Mouse (Mus musculus): Measurements from ENCODE around the gene Rab4b. TPM values are rescaled to one million over a fixed set of nuclear protein-coding genes. Genes with fewer than 3 reads are reported as not detected.

Gene Rab4b
- polyA plus RNA-seq, 1 experiment from 2014 or later = 76.1 TPM

DNA sequence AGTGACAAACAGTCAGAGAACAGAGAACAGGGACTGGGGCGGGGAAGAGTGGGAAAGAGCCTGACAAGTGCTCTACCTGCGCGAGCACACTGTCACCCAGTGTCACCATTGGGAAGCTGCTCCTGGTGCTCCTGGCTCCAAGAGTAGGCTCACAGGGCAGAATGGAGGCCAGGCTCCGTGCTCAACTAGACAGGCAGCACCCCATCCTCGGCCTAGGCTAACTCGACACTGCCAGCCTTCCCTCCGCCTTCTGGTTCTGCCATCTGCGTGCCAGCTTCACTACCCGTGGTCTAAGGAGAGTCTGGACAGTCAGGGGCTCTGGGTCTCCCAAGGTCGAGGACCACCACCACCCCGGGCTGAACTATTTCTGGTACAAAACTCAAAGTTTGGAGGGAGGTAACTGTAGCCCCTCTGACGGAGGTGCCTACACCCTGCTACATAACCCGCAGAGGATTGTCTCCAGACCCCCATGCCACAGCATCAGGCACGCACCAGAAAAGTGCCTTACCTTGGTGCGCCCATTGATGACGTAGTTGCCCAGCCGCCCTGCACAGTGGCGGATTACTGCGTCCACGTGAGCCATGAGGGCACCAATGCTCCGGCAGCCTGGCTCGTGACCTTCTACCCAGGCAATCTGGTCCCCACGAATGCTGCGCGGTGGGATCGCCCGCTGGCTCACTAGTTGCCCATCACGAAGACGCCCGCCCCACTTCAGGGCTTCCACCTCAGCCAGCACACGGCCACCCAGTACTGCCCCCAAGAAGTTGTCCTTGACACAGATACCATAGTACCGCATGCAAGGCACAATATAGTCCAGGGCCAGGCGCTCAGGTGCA, 14.4 kb downstream of the Rab4b start:
- Histone ChIP-seq H3K9ac (ENCODE audit: low read length) (peak overlapping the region; percentile 92; the same call in 1 of the 2 replicates), H3K4me1 (replicated peaks; ENCODE audit: control insufficient read depth, insufficient read depth, low read length) (peaks cover 53% of the 10 kb centered on the region), H3K36me3 (ENCODE audit: control insufficient read depth, insufficient read depth, low read length) (peaks cover 12% of the 10 kb centered on the region), H3K4me2 (ENCODE audit: low read depth, low read length) (peak overlapping the region; percentile 89), H3K27me3 (ENCODE audit: control insufficient read depth, insufficient read depth, low read depth, low read length) (no peaks in the 10 kb centered on the region), H3K9me3 (ENCODE audit: control insufficient read depth, low read length) (no peaks in the 10 kb centered on the region), H3K4me3 (ENCODE audit: low read length) (peak overlapping the region; percentile 62), H3K27ac (ENCODE audit: low read length) (no peak overlapping the region)
- ATAC-seq (ENCODE audit: low read depth) = no peak
- 80% methylated on average over 33 of the region's 33 CpGs for WGBS

DNA sequence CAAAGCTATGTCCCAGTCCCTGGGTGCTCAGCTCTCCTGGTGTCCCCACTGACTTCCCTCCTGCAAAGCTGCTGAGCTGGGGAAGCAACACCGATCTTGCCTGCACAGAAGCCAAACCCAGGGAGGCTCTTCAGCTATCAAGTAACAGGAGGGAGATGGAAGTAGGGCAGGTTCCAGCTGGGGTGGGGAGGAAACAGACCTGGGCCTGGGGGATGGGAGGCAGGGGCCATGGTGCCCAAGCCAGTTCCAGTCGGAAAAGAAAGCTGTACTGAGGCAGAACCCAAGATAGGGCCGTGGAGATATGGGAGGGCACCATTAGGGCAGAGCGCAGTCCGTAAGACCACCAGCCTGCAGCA, 15.3 kb downstream of the Rab4b start:
- Histone ChIP-seq H3K36me3 (ENCODE audit: control insufficient read depth, insufficient read depth, low read length) (peaks cover 20% of the 10 kb centered on the region), H3K9me3 (ENCODE audit: control insufficient read depth, low read length) (no peaks in the 10 kb centered on the region), H3K27me3 (ENCODE audit: control insufficient read depth, insufficient read depth, low read depth, low read length) (no peaks in the 10 kb centered on the region), H3K9ac (ENCODE audit: low read length) (peak overlapping the region; percentile 32), H3K4me2 (ENCODE audit: low read depth, low read length) (peak overlapping the region; percentile 89), H3K4me1 (replicated peaks; ENCODE audit: control insufficient read depth, insufficient read depth, low read length) (peaks cover 53% of the 10 kb centered on the region), H3K4me3 (ENCODE audit: low read length) (peak overlapping the region; percentile 5), H3K27ac (ENCODE audit: low read length) (peak overlapping the region; percentile 34)
- ATAC-seq (ENCODE audit: low read depth) = no peak
- WGBS = 51% methylated on average over 5 of the region's 5 CpGs

DNA sequence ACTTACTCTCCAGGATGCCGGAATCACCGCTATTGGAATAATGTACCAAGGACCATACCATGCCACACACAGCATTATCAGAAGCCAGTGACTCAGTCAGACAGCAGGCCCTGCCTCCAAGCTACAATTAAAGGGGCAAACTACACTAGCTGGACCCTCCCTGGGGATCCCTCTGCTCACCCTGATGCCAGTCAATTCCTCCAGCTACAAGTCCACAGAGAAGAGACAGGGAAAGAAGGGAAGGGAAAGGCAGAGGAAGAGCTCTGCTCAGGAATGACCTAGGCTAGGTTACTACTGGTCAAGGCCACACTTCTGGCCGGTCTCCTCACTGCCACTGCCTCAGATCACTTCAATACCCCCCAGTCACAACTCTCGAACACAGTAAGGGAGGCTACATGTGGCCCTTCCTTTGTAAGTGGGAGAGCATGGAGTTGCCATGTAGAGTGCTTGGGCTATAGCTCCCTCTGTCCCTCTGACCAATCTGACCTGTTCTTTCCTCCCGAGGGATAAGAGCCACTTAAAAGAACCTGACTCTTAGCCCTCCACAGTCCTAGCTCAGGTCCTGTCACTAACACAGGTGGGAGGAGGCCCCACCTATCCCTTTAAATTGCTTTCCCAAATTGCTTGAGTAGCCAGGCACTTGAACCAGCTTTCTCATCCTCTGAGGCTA, 15.8 kb downstream of the Rab4b start:
- peak overlapping the region; percentile 34 for H3K27ac ChIP-seq (ENCODE audit: low read length)
- H3K9ac ChIP-seq (ENCODE audit: low read length) = peak overlapping the region; percentile 32
- H3K4me2 ChIP-seq (ENCODE audit: low read depth, low read length) = peak overlapping the region; percentile 89
- no peak for ATAC-seq (ENCODE audit: low read depth)
- no peaks in the 10 kb centered on the region for H3K27me3 ChIP-seq (ENCODE audit: control insufficient read depth, insufficient read depth, low read depth, low read length)
- H3K36me3 ChIP-seq (ENCODE audit: control insufficient read depth, insufficient read depth, low read length) = peaks cover 21% of the 10 kb centered on the region
- H3K4me1 ChIP-seq (replicated peaks; ENCODE audit: control insufficient read depth, insufficient read depth, low read length) = peaks cover 52% of the 10 kb centered on the region
- WGBS = 64% methylated on average over 5 of the region's 5 CpGs
- H3K9me3 ChIP-seq (ENCODE audit: control insufficient read depth, low read length) = no peaks in the 10 kb centered on the region
- H3K4me3 ChIP-seq (ENCODE audit: low read length) = peak overlapping the region; percentile 16

DNA sequence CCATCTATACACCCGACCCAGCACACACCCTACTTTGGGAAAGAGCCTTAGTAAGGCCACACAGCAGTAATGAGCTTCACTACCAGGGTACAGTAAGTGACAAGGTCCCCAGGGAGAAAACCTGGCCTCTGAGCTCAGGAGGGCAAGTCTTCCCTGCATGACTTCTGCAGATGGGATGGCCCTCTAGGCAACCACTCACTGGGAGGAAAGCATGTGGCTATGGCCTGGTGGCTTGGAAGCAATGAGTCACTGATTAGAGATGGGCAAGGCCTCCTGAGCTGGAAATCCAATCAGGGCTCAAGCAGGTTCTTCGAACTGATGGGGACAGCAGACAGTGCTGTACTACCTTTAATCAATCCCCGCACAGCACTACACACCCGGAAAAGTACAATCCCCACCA, 17.0 kb downstream of the Rab4b start:
- no peaks in the 10 kb centered on the region for H3K27me3 ChIP-seq (ENCODE audit: control insufficient read depth, insufficient read depth, low read depth, low read length)
- H3K27ac ChIP-seq (ENCODE audit: low read length) = no peak overlapping the region
- peaks cover 44% of the 10 kb centered on the region for H3K4me1 ChIP-seq (replicated peaks; ENCODE audit: control insufficient read depth, insufficient read depth, low read length)
- H3K4me2 ChIP-seq (ENCODE audit: low read depth, low read length) = no peak overlapping the region
- no peak overlapping the region for H3K4me3 ChIP-seq (ENCODE audit: low read length)
- peaks cover 27% of the 10 kb centered on the region for H3K36me3 ChIP-seq (ENCODE audit: control insufficient read depth, insufficient read depth, low read length)
- WGBS = 75% methylated on average over 4 of the region's 4 CpGs
- peak overlapping the region; percentile 14; the same call in 1 of the 2 replicates for H3K9ac ChIP-seq (ENCODE audit: low read length)
- no peaks in the 10 kb centered on the region for H3K9me3 ChIP-seq (ENCODE audit: control insufficient read depth, low read length)
- no peak for ATAC-seq (ENCODE audit: low read depth)

DNA sequence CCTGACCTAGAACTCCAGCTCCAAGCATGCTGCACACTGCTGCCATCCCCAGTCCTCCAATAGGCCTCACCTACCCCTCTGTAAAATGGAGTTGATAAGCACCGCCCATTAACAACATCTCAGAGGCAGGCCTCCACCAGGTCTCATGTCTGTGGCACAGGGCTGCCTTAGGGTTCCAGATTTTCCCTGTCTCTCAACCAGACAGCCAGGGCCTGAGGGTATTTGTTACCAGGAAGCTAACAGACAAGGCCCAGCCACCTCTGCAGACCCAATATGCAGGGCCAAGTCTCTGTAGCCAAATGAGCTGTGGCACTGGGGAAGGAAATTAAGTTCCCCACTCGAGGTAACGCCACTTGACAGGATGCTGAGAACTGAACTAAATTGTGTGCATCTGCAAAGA, 17.8 kb downstream of the Rab4b start:
- peaks cover 44% of the 10 kb centered on the region for H3K4me1 ChIP-seq (replicated peaks; ENCODE audit: control insufficient read depth, insufficient read depth, low read length)

DNA sequence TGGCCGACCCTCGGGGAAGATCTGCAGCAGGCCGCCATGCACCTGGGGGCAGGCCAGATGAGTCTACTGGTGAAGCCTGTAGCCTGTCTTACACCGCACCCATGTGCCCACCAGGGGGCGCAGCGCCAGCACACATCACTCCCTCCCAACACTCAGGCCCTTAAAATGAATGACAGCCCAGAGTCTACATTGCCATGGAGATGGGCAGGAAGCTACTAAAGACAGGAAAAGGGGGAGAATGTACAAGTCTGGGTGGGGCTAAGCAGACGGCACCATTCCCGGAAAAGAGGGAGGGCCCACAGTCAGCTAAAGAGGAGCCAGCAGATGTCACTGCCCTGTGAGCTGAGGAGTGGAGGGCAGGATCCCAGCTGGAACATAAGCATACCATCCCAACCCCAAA, 18.8 kb downstream of the Rab4b start:
- WGBS = 7% methylated on average over 8 of the region's 8 CpGs
- peak; percentile 95 for ATAC-seq (ENCODE audit: low read depth)
- no peaks in the 10 kb centered on the region for H3K9me3 ChIP-seq (ENCODE audit: control insufficient read depth, low read length)
- no peaks in the 10 kb centered on the region for H3K27me3 ChIP-seq (ENCODE audit: control insufficient read depth, insufficient read depth, low read depth, low read length)
- H3K27ac ChIP-seq (ENCODE audit: low read length) = peak overlapping the region; percentile 7; the same call in 1 of the 2 replicates
- no peak overlapping the region for H3K4me3 ChIP-seq (ENCODE audit: low read length)
- peaks cover 37% of the 10 kb centered on the region for H3K4me1 ChIP-seq (replicated peaks; ENCODE audit: control insufficient read depth, insufficient read depth, low read length)
- H3K9ac ChIP-seq (ENCODE audit: low read length) = no peak overlapping the region
- H3K4me2 ChIP-seq (ENCODE audit: low read depth, low read length) = no peak overlapping the region
- peaks cover 26% of the 10 kb centered on the region for H3K36me3 ChIP-seq (ENCODE audit: control insufficient read depth, insufficient read depth, low read length)

More for the DNA sequence above, 17.8 kb downstream of the Rab4b start:
- no peak overlapping the region for H3K4me3 ChIP-seq (ENCODE audit: low read length)
- peaks cover 27% of the 10 kb centered on the region for H3K36me3 ChIP-seq (ENCODE audit: control insufficient read depth, insufficient read depth, low read length)
- no peak for ATAC-seq (ENCODE audit: low read depth)
- H3K9ac ChIP-seq (ENCODE audit: low read length) = no peak overlapping the region
- H3K4me2 ChIP-seq (ENCODE audit: low read depth, low read length) = no peak overlapping the region
- 82% methylated on average over 3 of the region's 3 CpGs for WGBS
- H3K9me3 ChIP-seq (ENCODE audit: control insufficient read depth, low read length) = no peaks in the 10 kb centered on the region
- no peaks in the 10 kb centered on the region for H3K27me3 ChIP-seq (ENCODE audit: control insufficient read depth, insufficient read depth, low read depth, low read length)
- no peak overlapping the region for H3K27ac ChIP-seq (ENCODE audit: low read length)

DNA sequence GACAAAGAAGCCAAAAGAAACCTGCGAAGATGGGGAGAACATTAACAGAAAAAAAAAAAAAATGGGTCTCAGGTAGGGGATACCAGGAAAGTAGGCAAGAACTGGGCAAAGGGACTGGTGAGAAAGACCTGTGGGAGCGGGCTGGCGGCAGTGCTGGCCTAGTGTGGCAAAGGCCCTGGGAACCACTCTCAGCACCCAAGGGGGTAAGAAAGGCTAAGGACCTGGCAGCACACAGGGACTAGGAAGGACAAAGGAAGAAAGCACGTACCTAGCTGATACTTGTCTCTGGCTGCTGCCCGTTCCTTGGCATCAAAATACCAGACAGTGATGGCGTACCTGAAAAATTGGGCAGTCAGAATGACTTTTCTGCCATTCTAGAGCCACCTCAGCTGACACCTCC, 19.4 kb downstream of the Rab4b start:
- H3K9me3 ChIP-seq (ENCODE audit: control insufficient read depth, low read length) = no peaks in the 10 kb centered on the region
- 90% methylated on average over 6 of the region's 6 CpGs for WGBS
- no peak for ATAC-seq (ENCODE audit: low read depth)
- H3K4me3 ChIP-seq (ENCODE audit: low read length) = no peak overlapping the region
- H3K4me1 ChIP-seq (replicated peaks; ENCODE audit: control insufficient read depth, insufficient read depth, low read length) = peaks cover 31% of the 10 kb centered on the region
- H3K4me2 ChIP-seq (ENCODE audit: low read depth, low read length) = no peak overlapping the region
- H3K27ac ChIP-seq (ENCODE audit: low read length) = no peak overlapping the region
- H3K9ac ChIP-seq (ENCODE audit: low read length) = no peak overlapping the region
- peaks cover 19% of the 10 kb centered on the region for H3K36me3 ChIP-seq (ENCODE audit: control insufficient read depth, insufficient read depth, low read length)
- no peaks in the 10 kb centered on the region for H3K27me3 ChIP-seq (ENCODE audit: control insufficient read depth, insufficient read depth, low read depth, low read length)

DNA sequence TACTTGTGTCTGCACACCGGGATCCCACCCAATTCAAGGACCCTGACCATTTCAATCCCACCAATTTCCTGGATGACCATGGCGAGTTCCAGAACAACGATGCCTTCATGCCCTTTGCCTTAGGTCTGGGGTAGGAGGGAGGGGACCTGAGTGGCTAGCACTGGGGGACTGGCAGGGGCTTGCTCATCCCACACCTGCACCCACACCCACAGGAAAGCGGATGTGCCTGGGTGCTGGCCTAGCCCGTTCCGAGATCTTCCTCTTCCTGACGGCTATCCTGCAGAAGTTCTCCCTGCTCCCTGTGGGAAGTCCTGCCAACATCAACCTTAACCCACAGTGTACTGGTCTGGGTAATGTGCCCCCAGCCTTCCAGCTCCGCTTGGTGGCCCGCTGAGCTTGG, 20.5 kb downstream of the Rab4b start:
- Histone ChIP-seq H3K9me3 (ENCODE audit: control insufficient read depth, low read length) (no peaks in the 10 kb centered on the region), H3K4me1 (replicated peaks; ENCODE audit: control insufficient read depth, insufficient read depth, low read length) (peaks cover 21% of the 10 kb centered on the region), H3K27ac (ENCODE audit: low read length) (no peak overlapping the region), H3K27me3 (ENCODE audit: control insufficient read depth, insufficient read depth, low read depth, low read length) (no peaks in the 10 kb centered on the region), H3K4me3 (ENCODE audit: low read length) (no peak overlapping the region), H3K4me2 (ENCODE audit: low read depth, low read length) (no peak overlapping the region), H3K36me3 (ENCODE audit: control insufficient read depth, insufficient read depth, low read length) (peaks cover 18% of the 10 kb centered on the region), H3K9ac (ENCODE audit: low read length) (no peak overlapping the region)
- no peak for ATAC-seq (ENCODE audit: low read depth)
- 95% methylated on average over 9 of the region's 9 CpGs for WGBS

DNA sequence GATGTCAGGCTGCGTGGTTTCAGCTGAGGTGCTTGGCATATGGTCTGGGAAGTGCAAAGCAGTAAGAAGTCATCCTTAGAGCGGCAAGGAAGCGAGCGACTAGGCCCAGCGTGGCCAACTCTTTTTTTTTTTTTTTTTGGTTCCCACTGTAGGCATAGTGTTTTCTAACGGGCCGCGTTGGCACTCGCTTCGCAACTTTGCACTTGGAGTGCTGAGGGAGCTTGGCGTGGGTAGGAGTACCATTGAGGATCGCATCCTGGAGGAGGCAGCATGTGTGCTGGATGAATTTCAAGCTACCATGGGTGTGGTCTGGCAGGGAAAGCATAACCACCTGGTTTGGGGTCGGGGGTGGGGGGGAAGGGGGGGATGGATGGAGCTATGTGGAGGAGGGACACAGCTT, 22.7 kb downstream of the Rab4b start:
- peaks cover 13% of the 10 kb centered on the region for H3K4me1 ChIP-seq (replicated peaks; ENCODE audit: control insufficient read depth, insufficient read depth, low read length)
- ATAC-seq (ENCODE audit: low read depth) = no peak
- H3K36me3 ChIP-seq (ENCODE audit: control insufficient read depth, insufficient read depth, low read length) = peaks cover 18% of the 10 kb centered on the region
- no peak overlapping the region for H3K27ac ChIP-seq (ENCODE audit: low read length)
- no peaks in the 10 kb centered on the region for H3K27me3 ChIP-seq (ENCODE audit: control insufficient read depth, insufficient read depth, low read depth, low read length)
- H3K9me3 ChIP-seq (ENCODE audit: control insufficient read depth, low read length) = no peaks in the 10 kb centered on the region
- no peak overlapping the region for H3K4me3 ChIP-seq (ENCODE audit: low read length)
- no peak overlapping the region for H3K4me2 ChIP-seq (ENCODE audit: low read depth, low read length)
- no peak overlapping the region for H3K9ac ChIP-seq (ENCODE audit: low read length)
- 71% methylated on average over 13 of the region's 13 CpGs for WGBS
